Mouse (Mus musculus) spleen, postnatal 4 days (tissue): ENCODE data around the gene Trdmt1.
A peak's percentile ranks its signal among the peaks of the same experiment; 100 is the strongest.
"Not testable (repeated sequence)": the region's sequence is repeated elsewhere in the genome, so short reads cannot be mapped to it uniquely, and the experiment has no call there.

Experiments
- DNase-seq, 2 experiments: peaks; one replicate each; pipeline ENCODE4 v3.0.0; 2022; ENCODE audit warnings: low spot score in 2 of 2

Gene Trdmt1

GRCm38 (mm10) chr2:13544193-13544824, at the start of gene Trdmt1:
Gene Trdmt1, minus strand, starts transcription at chr2:13544668.
- DNase-seq: peak; percentile 79 to 89

DNA sequence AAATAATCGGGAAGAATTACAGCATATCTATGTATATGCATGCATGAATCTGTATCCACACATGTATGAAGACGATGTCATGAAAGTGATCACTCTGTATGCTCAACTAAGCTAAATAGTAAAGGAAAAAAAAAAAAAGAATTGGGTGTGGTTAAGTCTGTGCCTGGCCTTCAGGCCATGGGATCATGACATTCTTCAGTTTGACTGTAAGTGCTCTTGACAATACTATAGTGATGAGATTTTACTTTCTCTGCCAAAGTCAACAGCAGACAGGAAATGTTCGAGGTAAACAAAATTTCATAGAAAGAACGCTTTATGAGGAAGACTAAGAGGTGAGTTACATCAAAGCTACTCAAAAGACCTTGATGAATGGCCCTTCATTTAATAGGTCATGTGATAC, 48.9 kb upstream of the Trdmt1 start:
- DNase-seq: no peak

GRCm38 (mm10) chr2:13583746-13584145, 39.3 kb upstream of the Trdmt1 start:
- DNase-seq: not testable (repeated sequence)

- no peak for DNase-seq
These were observed 37.7 kb upstream of the Trdmt1 start for GRCm38 (mm10) chr2:13582184-13582583.

GRCm38 (mm10) chr2:13579991-13580390, 35.5 kb upstream of the Trdmt1 start:
- peak in 1 of 2 experiments; percentile 63 for DNase-seq

GRCm38 (mm10) chr2:13579315-13579714, 34.8 kb upstream of the Trdmt1 start:
- no peak for DNase-seq

DNA sequence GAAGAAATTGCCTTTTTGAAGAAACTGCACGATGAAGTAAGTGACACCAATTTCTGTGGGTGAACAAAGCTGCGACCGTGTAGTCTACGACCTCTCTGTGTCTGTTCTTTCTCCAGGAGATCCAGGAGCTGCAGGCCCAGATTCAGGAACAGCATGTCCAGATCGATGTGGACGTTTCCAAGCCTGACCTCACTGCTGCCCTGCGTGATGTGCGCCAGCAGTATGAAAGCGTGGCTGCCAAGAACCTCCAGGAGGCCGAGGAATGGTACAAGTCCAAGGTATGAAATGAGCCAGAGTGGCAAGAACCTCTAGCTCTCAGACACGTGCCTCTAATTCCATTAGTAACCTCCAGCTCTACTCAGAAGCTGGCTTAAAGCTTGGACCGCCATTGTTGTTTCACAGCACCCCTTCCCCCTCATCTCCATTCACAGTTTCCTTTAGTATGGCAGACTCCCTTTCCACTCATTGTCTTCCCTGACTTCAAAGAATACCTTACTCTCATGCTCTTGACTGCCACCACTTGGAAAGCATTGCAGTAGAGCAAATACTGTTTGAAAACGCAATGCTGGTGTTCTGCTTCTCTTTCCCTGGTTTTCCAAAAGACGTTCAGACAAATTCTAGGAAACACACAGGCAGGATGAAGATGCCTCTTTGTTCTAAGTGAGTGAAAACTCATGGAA, 34.1 kb upstream of the Trdmt1 start:
- DNase-seq: no peak

- no peak for DNase-seq
These were observed 32.9 kb upstream of the Trdmt1 start for GRCm38 (mm10) chr2:13577399-13577798.

GRCm38 (mm10) chr2:13575926-13576325, 31.5 kb upstream of the Trdmt1 start:
- DNase-seq: no peak

DNA sequence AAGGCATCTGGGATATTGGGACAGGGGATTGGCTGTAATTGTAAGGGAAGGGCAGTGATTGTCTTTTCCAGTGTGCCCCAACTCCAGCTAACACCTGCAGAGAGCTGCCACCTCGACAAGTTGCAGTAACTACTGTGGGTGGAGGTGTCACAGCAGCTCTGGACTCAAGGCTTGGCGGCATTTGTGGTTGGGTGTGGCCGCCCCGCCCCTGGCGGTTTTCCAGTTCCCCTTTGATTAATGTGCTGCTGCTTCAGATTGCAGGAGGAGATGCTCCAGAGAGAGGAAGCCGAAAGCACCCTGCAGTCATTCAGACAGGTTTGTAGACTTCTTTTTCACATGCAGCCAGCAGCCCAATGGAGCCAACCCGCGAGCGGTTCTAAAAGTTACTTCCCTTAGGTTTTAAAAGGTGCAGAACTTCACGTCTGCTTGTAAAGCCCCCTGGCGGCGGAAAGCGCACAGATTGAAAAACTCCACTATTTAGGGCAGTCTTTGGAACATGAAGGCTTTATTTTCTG, 30.9 kb upstream of the Trdmt1 start:
- peak; percentile 71 to 84 for DNase-seq

DNA sequence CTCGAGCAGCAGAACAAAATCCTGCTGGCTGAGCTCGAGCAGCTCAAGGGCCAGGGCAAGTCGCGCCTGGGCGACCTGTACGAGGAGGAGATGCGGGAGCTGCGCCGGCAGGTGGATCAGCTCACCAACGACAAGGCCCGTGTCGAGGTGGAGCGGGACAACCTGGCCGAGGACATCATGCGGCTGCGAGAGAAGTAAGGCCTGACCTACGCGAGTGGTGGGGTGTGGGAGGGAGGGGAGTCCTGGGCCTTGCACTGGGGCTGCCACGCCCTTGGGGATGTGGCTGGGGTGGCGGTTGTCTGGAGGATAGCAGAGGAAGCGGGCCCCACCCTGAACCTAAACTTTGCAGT, 30.3 kb upstream of the Trdmt1 start:
- DNase-seq: peak; percentile 61 to 78

- DNase-seq: peak; percentile 67 to 82
These were observed 29.8 kb upstream of the Trdmt1 start for GRCm38 (mm10) chr2:13574066-13574800.

DNA sequence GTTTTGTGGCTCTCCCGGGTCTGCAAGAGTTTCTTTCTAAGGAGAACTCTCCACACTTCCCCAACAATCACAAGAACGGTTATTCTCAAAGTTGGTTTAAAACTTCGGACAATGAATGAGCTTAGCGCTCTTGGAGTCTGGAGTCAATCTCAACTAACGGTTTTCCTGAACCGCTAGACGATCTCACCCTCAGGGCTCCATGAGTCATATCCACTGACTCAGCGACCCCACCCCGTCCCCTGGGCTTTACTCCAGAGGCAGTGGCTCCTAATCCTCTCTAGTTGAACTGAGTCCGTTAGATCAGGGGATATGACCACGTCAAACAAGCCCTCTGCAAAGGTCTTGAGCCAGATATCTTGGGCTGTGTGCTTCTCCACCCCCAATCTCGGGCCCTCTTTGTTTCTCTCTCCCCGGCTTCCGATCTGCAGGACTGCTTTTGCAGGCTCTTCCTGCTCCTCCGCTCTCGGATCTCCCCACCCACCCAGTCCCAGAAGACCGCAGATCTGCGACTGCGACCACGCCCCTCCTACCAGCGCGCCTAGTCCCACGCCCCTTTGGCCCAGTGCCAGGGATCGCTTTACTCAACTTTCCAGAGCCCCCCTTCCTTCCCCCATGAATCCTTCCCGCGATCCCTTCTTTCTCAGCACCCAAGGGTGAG, 29.1 kb upstream of the Trdmt1 start, which contains the start of gene Vim:
Gene Vim (plus strand): TSS at position 520 of the 658 bp plus-strand sequence.
- DNase-seq: peak; percentile 77 to 89

DNA sequence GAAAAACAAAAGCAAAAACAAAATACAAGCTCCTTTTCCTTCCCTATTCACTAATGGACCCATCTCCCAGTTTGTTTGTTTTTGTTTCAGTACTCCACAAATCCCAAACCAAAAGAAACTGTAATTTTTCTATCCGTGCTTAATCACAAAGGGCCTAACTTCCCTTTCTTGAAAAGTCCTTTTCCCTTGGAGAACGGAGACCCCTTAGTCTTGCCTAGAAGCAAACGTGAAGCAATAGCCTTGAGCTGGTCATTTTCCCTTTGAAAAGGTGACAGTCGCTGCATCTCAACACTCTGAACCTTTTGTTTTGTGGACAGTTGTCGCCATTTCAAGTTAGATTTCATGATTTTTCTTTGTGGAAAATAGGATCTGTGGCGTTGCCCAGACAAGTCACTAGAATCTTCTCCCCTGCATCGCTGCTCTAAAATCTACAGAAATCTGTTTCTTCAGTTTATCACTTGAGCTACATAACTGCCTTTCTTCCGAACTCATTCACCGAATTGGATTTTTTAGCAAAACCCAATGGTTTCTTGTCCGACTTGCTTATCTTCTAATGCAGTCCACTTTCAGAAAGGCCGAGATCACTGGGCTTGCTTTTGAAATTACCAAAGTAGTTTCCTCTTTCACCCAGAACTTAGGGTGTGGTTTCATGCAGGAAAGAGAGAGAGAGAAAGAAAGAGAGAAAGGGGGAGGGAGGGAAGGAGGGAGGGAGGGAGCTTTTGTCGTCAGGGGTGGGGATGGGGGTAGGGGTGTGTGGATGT, 28.4 kb upstream of the Trdmt1 start:
- DNase-seq: no peak

DNA sequence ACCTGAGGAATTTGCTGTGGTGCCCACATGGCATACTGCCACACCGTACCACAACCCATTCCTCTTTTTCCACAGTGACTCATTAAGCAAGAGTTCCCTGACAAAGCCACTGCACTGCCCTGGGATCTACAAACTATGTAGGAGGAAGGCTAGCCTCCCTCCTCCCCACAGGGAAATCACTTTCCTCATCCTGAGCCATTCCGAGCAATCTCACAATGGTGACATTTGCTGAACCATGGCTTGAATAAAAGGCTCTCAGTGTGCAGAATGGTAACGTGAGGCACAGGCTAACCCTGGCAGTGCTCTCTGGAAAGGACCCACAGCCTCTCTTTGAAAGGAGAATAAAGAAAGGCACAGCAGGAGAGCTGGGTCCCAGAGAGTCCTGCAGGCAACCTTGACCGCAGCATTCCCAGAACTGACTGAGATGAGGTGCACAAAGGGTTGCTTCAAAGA, 27.7 kb upstream of the Trdmt1 start:
- no peak for DNase-seq

- DNase-seq: no peak
These were observed 25.7 kb upstream of the Trdmt1 start for GRCm38 (mm10) chr2:13570122-13570521.

DNA sequence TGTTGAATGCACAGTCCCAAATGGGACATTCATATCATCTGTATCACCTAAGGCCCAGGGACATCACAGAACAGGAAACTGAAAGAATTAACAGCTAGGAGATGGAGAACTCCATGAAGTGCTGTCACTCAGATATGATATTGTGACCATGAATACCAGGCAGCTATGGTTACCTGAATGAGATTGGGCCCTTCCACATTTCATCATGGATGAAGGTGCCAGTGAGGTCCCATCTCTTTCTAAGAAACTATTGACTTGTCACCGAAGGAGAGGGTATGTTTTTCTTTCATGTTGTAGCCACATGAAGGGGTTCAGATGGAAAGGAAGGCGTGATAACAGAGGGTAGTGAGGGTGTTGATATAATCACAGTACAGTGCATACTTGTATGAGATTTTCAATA, 15.9 kb upstream of the Trdmt1 start:
- DNase-seq: no peak

DNA sequence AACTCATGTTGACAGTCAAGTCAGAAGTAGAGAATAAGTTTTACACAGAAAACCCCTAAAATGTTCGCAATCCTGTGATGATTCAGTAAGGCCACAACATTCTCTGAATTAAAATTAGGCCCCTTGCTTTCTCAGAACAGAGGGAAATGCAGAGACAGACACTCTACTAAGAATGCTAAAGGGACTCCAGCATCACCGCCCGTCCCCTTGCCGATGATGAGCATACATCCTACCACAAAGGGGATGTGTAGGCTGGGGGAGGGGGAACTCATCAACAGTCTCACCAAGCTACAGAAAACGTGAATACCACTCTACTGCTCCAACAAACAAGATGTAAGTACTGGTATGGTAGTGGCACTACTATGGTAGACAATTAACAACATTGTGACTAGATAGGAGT, 15.3 kb upstream of the Trdmt1 start:
- DNase-seq: no peak

DNA sequence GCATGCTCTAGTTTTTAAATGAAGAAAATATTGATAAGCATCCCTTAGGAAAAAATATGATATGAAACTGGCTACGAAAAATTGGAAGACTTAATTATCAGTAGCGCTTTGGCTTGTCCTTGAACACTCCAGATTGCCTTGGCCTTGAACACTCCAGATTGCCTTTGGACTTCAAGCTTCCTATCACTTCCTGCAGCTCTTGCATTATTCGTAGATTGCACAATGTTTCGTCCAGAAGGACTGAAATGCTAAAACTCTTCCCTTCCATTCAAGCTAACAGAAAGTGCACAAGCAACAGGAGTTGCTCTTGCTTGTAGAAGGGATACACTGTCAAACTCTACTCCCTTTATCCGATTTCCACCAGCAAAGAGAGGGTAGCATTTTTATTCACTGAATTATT, 14.8 kb upstream of the Trdmt1 start:
- DNase-seq: no peak

GRCm38 (mm10) chr2:13558607-13559262, 14.3 kb upstream of the Trdmt1 start:
- DNase-seq: no peak
